Mouse (Mus musculus) kidney, adult 2 months (tissue): ENCODE measurements around the gene Ndufv1.
A peak's percentile ranks its signal among the peaks of the same experiment; 100 is the strongest.

Source experiments
- CTCF ChIP-seq: fragments of 200-500 bp; conservative IDR thresholded peaks from 2 replicates; pipeline ENCODE4 v1.5.1; 2011; ENCODE audit warnings: low read depth, mild to moderate bottlenecking, control low read depth, low read length, moderate library complexity, mixed read lengths; ENCODE audit not compliant: insufficient read depth, insufficient read length
- POLR2A ChIP-seq: fragments of 200-500 bp; IDR thresholded peaks from one replicate; pipeline ENCODE4 v1.6.1; 2011; ENCODE audit warnings: low read depth, low read length, control low read depth

DNA sequence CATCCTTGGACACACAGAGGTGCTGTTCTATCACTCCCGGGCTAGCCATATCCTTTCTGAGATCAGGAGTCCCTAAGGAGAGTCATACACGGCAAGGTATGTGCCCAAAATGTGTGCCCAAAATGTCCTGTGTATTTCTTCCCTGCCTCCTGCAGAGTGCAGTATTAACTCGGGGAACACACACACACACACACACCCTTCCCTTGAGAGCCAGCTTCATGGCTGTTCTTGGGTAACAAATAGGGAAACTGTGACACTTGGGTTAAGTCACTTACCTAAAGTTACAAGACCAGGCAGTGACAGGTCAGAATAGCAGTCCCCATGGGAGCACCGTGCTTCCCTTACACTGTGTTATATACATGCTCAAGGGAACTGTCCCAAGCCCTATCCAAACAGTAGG is 48.6 kb downstream of the Ndufv1 start:
- TF ChIP-seq CTCF, result peak; percentile 25; the same call in 1 of the 2 replicates
- TF ChIP-seq POLR2A, result no peak
